Mouse (Mus musculus) bone marrow, adult 2 months (tissue): ENCODE results near the gene Fam117b.

Experiments
- CTCF ChIP-seq: fragments of 200-500 bp; IDR thresholded peaks from 2 replicates; pipeline ENCODE4 v1.5.1; 2011; ENCODE audit warnings: low read length, control low read depth; ENCODE audit not compliant: control insufficient read depth, insufficient read depth
- POLR2A ChIP-seq: fragments of 200-500 bp; IDR thresholded peaks from 2 replicates; pipeline ENCODE4 v1.6.1; 2011; ENCODE audit warnings: low read depth, mild to moderate bottlenecking, control low read depth, low read length, borderline replicate concordance; ENCODE audit not compliant: control insufficient read depth

GRCm38 (mm10) chr1:60017031-60017469, 104.2 kb downstream of the Fam117b start:
- no peak for TF ChIP-seq CTCF
- no peak for TF ChIP-seq POLR2A
